Mouse (Mus musculus): Measurements from ENCODE around the gene Mettl2.
"Not testable (repeated sequence)": the region's sequence is repeated elsewhere in the genome, so short reads cannot be mapped to it uniquely, and the experiment has no call there.

DNA sequence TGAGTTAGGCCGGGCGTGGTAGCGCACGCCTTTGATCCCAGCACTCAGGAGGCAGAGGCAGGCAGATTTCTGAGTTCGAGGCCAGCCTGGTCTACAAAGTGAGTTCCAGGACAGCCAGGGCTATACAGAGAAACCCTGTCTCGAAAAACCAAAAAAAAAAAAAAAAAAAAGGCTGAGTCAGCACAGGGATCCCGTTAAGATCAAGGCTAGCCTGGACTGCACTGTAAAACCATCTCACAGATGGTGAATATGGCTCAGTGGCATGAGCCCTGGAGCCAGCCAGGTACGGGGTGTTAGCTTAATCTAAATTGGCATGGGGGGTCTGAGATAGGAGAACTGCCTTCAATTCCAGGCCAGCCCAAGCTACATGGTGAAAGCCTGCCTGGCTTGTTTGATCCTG, 14.3 kb downstream of the Mettl2 start:
- TF ChIP-seq POLR2A (IDR thresholded peaks at IDR 0.05; ENCODE audit: borderline replicate concordance, insufficient read depth, low read length); CTCF (IDR thresholded peaks at IDR 0.05; ENCODE audit: borderline replicate concordance, insufficient read depth, low read depth, low read length): not testable (repeated sequence)

All from cerebellum, adult 2 months (tissue).